Mouse (Mus musculus) adrenal gland, postnatal 10 days (tissue): Measurements from ENCODE around the gene Dapk3. TPM values are rescaled to one million over a fixed set of nuclear protein-coding genes. Genes with fewer than 3 reads are reported as not detected.

Source experiments
- DNase-seq: peaks from one replicate; pipeline ENCODE4 v3.0.0; 2021; ENCODE audit warnings: mixed read lengths
- long read RNA-seq, 2 experiments: library from polyadenylated mRNA; stranded (forward); transcript quantifications; one replicate each; pipeline ENCODE4 v2.0.0; 2021
- total RNA-seq, 2 experiments: library from RNA; stranded (reverse); gene quantifications; 2 replicates each; pipeline ENCODE4 v1.2.3; 2021

The Dapk3 gene
- total RNA-seq: 10 to 100 TPM; 55.3 to 55.6 TPM
- long read RNA-seq, experiment 1, transcript Dapk3-202 (9 exons, 1,730 nt): major isoform, 115 of 169 reads
- long read RNA-seq, experiment 1, transcript Dapk3-201 (9 exons, 1,676 nt): minor isoform, 8 of 169 reads
- long read RNA-seq, experiment 1, transcript Dapk3-209 (8 exons, 1,482 nt): minor isoform, 13 of 169 reads
- long read RNA-seq, experiment 1, partial matches to known transcripts: 5 of 169 reads
- long read RNA-seq, experiment 1, other reads (novel, unspliced or antisense): 28 of 169 reads
- long read RNA-seq, experiment 2, transcript Dapk3-202 (9 exons, 1,730 nt): major isoform, 52 of 80 reads
- long read RNA-seq, experiment 2, transcript Dapk3-209 (8 exons, 1,482 nt): minor isoform, 5 of 80 reads
- long read RNA-seq, experiment 2, partial matches to known transcripts: 6 of 80 reads
- long read RNA-seq, experiment 2, other reads (novel, unspliced or antisense): 13 of 80 reads

DNA sequence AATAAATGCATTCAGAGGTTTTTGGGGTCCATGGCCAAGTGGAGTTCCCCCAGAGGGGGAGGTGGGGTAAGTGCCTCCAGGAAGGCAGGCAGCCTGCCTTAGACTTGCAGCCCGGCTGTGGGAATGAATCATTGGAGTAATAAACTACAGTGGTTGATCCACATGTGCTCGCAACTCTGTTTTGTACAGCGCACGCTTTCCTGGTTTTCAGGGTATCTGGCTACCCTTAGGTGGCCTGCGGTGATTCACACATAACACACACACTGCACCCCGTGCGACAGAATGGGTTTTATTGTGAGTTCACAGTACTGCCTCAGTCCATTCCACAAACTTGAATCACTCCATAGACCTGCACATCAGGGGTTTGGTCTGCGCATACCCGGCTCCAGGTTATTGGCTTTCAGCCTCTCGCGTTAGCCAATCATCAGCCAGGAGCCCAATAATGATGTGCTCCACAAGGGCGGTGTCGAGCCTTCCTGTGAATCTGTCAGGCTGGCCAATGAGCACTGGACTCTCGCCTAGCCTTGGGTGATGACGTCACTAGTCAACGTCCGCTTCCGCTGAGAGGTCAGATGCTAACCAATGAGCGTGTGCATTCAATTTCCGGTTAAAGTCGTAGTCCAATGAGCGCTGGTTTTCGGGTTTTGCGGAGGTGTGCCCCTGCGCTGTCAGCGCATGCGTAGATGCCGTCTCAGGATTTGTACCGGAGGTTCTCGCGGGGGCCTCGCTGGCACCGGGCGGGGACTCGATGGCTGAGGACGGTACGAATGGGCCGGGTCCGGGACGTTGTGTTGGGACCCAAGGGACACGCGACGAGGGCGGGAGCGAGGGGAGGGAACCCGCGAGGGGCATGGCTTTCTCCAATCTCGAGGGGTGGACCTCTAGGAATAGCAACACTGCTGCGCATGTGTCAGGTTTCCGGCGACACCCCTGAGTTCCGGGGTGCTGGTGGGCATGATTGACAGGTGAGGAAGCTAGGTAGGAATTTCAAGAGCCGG lies at the start of gene Dapk3:
TSS of gene Dapk3 (plus strand) at position 670 of the 998 bp plus-strand sequence.
- DNase-seq: peak; percentile 96

GRCm38 (mm10) chr10:81134181-81134587 lies 48.6 kb upstream of the Dapk3 start:
- DNase-seq: peak; percentile 71

DNA sequence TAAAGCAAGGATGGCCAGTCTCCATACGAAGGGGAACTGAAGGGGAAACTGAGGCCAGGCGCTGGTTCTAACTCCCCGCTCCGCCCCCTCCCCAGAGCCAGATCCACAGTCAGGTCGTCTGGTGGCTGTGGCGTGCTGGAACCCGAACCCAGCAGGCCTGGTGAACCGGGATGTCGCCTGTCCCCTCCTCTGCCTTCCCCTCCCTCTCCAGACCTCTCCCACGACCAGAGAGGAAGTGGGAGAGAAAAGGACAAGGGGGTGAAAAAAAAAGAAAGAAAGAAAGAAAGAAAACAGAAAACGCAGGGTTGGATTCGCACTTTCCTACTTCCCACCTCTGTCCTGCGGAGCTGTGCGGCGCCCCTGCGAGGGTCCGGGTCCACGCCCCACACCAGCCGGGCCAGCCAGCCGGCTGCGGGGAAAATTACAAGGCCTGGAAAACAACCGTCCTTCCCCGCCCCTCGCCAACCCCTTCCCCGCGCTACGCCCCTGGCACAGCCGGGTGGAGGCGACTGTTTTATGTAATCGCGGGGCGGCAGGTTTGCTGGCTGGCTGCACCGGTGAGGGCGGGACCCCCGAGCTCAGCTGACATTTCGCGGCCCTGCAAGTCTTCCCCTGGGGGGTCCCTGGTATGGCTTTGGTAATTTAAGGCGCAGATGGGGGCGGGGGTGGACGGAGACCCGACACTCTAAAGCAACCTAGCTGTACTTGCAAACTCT lies 47.7 kb upstream of the Dapk3 start, which contains the start of gene Zbtb7a:
TSS of gene Zbtb7a (plus strand) at position 255 of the 716 bp plus-strand sequence.
- peak; percentile 69 for DNase-seq

DNA sequence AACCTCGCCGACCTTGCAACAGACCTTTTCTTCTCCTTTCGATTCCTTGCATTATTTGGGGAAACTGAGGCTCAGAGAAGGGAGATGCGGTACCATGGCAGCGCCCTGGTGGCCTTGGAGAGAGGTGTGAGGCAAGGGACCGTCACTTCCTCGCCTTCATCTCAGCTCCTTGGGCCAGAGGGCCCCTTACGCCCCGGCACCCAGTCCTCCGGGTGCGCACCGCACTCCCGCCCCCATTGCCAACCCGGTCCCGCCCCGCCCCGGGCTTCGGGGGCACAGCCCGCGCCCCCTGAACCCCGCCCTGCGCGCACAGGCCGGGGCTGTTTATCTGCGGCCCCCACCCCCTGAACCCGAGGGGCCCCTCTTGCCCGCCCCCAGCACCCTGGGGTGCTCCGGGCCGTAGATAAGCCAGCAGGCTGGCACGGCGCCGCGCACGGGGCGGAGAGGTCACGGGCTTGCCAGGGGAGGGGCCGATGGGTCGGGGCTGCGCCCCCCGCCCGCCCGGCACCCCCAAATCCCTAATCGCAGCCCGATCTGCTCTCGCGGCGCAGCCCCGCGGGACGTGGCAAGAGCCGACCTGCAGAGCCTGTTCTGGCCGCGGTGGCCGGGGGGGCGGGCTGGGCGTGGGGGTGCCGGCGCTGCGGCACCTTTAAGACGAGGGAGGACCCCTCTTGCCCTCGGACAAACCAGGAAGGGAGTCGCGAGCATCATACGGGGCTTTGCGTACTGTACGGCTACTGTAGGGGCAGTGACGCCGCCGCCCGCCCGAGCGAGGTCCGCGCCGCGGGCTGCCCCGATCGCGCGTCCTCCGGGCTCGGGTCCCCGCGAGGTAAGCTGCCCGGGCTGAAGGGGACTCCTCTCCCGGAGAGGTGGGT lies 46.7 kb upstream of the Dapk3 start:
- DNase-seq: peak; percentile 86

GRCm38 (mm10) chr10:81136706-81137231 lies 46.0 kb upstream of the Dapk3 start:
- peak; percentile 89 for DNase-seq

GRCm38 (mm10) chr10:81137252-81138130 lies 45.3 kb upstream of the Dapk3 start:
- DNase-seq: peak; percentile 100

DNA sequence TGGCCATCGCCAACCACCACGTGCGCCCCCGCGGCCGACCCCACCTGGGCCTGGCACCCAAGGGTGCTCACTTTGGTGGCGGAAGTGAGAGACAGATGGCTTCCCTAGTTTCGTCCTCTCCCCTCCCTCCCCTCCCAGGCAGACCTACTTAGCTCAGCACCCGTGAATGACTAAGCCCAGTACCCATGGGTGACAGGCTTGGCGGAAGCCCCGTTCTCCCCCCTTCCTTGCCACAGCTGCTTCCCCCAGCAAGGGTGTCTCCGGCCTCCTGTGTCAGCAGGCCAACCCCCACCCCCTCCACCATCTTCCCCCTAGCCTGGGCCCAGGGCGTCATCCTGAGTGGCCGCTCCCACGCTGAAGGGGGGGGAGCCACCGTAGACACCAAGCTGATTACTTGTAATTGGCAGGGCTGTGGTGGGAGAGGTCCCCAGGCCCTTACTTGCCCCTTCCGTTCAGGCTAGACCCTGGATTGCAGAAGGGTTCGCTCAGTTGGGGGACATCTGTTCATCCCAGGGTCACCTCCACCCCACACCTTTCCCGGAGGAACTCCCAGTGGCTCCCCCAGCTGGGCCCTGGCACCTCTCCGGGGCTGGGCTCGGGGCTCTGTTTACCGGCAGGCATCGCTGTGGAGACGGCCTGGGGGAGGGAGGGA lies 44.5 kb upstream of the Dapk3 start:
- peak; percentile 64 for DNase-seq

GRCm38 (mm10) chr10:81138821-81139528 lies 43.8 kb upstream of the Dapk3 start:
- no peak for DNase-seq

- DNase-seq: no peak
Measured at GRCm38 (mm10) chr10:81139529-81139846, 43.3 kb upstream of the Dapk3 start.

GRCm38 (mm10) chr10:81140005-81140404 lies 42.8 kb upstream of the Dapk3 start:
- DNase-seq: peak; percentile 69

- DNase-seq: peak; percentile 72
Measured at GRCm38 (mm10) chr10:81140717-81141454, 41.9 kb upstream of the Dapk3 start.

GRCm38 (mm10) chr10:81141455-81142210 lies 41.2 kb upstream of the Dapk3 start:
- DNase-seq: no peak

GRCm38 (mm10) chr10:81142551-81142981 lies 40.2 kb upstream of the Dapk3 start:
- peak; percentile 66 for DNase-seq

- peak; percentile 74 for DNase-seq
Measured at GRCm38 (mm10) chr10:81143157-81143633, 39.6 kb upstream of the Dapk3 start.

- no peak for DNase-seq
Measured at GRCm38 (mm10) chr10:81143845-81144437, 38.9 kb upstream of the Dapk3 start.

DNA sequence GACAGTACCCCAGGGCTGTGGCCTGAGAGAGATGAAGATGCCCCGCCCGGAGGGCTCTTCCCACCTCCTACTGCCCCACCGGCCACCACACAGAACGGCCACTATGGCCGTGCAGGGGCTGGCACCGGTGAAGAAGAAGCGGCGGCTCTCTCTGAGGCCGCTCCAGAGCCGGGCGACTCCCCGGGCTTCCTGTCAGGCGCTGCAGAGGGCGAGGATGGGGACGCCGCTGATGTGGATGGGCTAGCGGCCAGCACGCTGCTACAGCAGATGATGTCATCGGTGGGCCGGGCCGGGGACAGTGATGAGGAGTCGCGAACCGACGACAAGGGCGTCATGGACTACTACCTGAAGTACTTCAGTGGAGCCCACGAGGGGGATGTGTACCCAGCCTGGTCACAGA lies 38.1 kb upstream of the Dapk3 start:
- no peak for DNase-seq
